Mouse (Mus musculus) CH12.LX (cell line): ENCODE measurements around the gene Slc25a44. TPM values are rescaled to one million over a fixed set of nuclear protein-coding genes. Genes with fewer than 3 reads are reported as not detected.
"Not testable (repeated sequence)": the region's sequence is repeated elsewhere in the genome, so short reads cannot be mapped to it uniquely, and the experiment has no call there.

Source experiments
- DNase-seq: peaks from one replicate; pipeline ENCODE4 v3.0.0-alpha.2; 2013; ENCODE audit errors: extremely low read depth
- H3K27ac ChIP-seq: 2 replicates; pipeline ENCODE4 v1.5.1; 2012; ENCODE audit warnings: low read depth, mild to moderate bottlenecking, control low read depth, moderate library complexity; ENCODE audit not compliant: insufficient read depth
- H3K27me3 ChIP-seq: replicated peaks from 2 replicates; pipeline ENCODE3; 2012; ENCODE audit warnings: inconsistent platforms
- H3K36me3 ChIP-seq, 2 experiments: replicated peaks in 1 of 2; 2 replicates each; pipeline versions ENCODE3 to v1.6.1; 2012; ENCODE audit warnings: inconsistent platforms in 1 of 2, low read length in 1 of 2, mild to moderate bottlenecking in 1 of 2, mixed read lengths in 1 of 2, moderate library complexity in 1 of 2; ENCODE audit not compliant: control insufficient read depth in 1 of 2, insufficient read depth in 1 of 2
- H3K4me1 ChIP-seq, 2 experiments: 2 replicates each; pipeline ENCODE4 v1.6.1; 2012; ENCODE audit warnings: inconsistent platforms in 1 of 2, moderate library complexity in 1 of 2; ENCODE audit not compliant: insufficient read depth in 2 of 2, control insufficient read depth in 1 of 2
- H3K4me2 ChIP-seq: 2 replicates; pipeline ENCODE4 v1.6.1; 2012; ENCODE audit warnings: low read depth, mild to moderate bottlenecking, control low read depth; ENCODE audit not compliant: poor library complexity, insufficient read depth, severe bottlenecking
- H3K4me3 ChIP-seq, 3 experiments: fragments of 150-350 bp in 1 of 3; sonication (generic) in 1 of 3; replicated peaks in 1 of 3; 2 replicates each; pipeline versions ENCODE3 to v1.5.1; 2011 to 2012; ENCODE audit warnings: low read depth in 2 of 3, low read length in 2 of 3, mild to moderate bottlenecking in 2 of 3, moderate library complexity in 2 of 3, control low read depth in 1 of 3, improper control_type of control experiment in 1 of 3, inconsistent platforms in 1 of 3, mixed read lengths in 1 of 3; ENCODE audit not compliant: poor library complexity in 1 of 3
- H3K79me2 ChIP-seq: replicated peaks from 2 replicates; pipeline ENCODE4 v1.6.1; 2012; ENCODE audit warnings: mild to moderate bottlenecking, moderate library complexity; ENCODE audit not compliant: control insufficient read depth, poor library complexity, insufficient read depth, severe bottlenecking; ENCODE audit errors: extremely low read depth
- H3K9ac ChIP-seq: 2 replicates; pipeline ENCODE4 v1.6.1; 2012; ENCODE audit warnings: low read depth, mild to moderate bottlenecking, control low read depth, moderate library complexity; ENCODE audit not compliant: insufficient read depth
- H3K9me3 ChIP-seq: replicated peaks from 2 replicates; pipeline ENCODE3; 2012; ENCODE audit warnings: low read length, inconsistent platforms, mixed read lengths
- CHD2 ChIP-seq: IDR thresholded peaks from 2 replicates; pipeline ENCODE4 v1.6.1; 2011; ENCODE audit warnings: low read length, improper control_type of control experiment
- dilution Hi-C: fragments of 300-500 bp; cut with MboI; formaldehyde crosslinking; loops from 2 replicates; pipeline ENCODE4 v1.14.3; 2020; ENCODE audit warnings: low sequenced_read_pairs; ENCODE audit not compliant: extremely low pct_unique_long_range_greater_than_20kb, extremely low pct_ligation_motif_present
- in situ Hi-C: fragments of 300-500 bp; cut with MboI; formaldehyde crosslinking; loops from 3 replicates; pipeline ENCODE4 v1.14.3; 2019; ENCODE audit warnings: low sequenced_read_pairs, low pct_ligation_motif_present, low pct_unique_long_range_greater_than_20kb, mixed read lengths
- polyA plus RNA-seq: library from polyadenylated mRNA; unstranded; fragments of >175 nt; gene quantifications from 2 replicates; pipeline ENCODE4 v1.2.1, GENCODE M21; 2012; ENCODE audit warnings: low read depth; ENCODE audit not compliant: insufficient read length
- total RNA-seq, 2 experiments: library from RNA; depleted of rRNA; stranded (reverse); fragments of 300-350 nt in 1 of 2; fragments of >200 nt in 1 of 2; gene quantifications; 2 replicates each; pipeline ENCODE4 v1.2.3; 2012 to 2014

Gene Slc25a44
- total and polyA plus RNA-seq, 3 experiments, result 8.9 to 17.5 (median 13.2) TPM

- Histone ChIP-seq H3K9ac (no peak within 1 kb of the TSS), H3K27me3 (no peaks in the 10 kb centered on the region), H3K79me2 (no peaks in the 10 kb centered on the region), H3K36me3 (peaks cover 0 to 2% of the 10 kb centered on the region in 2 experiments)
- no peak for TF ChIP-seq CHD2
- TF ChIP-seq, all 38 proteins: peak for 0
- Histone ChIP-seq H3K4me1 (peaks cover 0 to 5% of the 10 kb centered on the region in 2 experiments; a peak in 1 of 4 replicates), H3K4me2 (no peak within 1 kb of the TSS), H3K27ac (no peak within 1 kb of the TSS), H3K4me3 (no peak within 1 kb of the TSS), H3K9me3 (no peaks in the 10 kb centered on the region)
- dilution Hi-C loops, result no loop called here
- in situ Hi-C loops, result no loop called here
- no peak for DNase-seq
Measured at GRCm38 (mm10) chr3:88384364-88384763, 40.6 kb downstream of the Slc25a44 start, which contains the start of gene Bglap. Gene Bglap, minus strand, starts transcription at chr3:88384464.

DNA sequence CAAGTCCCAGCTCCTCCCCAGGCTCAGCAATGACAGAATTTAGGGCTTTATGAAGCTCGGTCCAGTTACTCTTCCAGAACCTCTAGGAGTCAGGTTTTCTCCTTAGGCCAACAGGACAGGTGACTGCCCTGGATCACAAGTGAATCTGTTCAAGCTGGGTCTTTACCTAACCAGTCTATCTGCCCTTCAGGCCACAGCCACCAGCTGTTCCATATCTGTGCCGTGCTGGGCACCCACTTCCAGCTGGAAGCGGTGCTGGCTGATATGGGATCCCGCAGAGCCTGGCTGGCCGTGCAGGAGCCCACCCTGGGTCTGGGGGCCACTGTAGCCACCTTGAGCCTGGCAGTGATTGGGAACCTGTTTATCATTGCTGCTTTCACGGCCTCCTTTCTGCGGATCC, 42.6 kb downstream of the Slc25a44 start:
- not testable (repeated sequence) for DNase-seq

GRCm38 (mm10) chr3:88381389-88382315, 43.3 kb downstream of the Slc25a44 start:
- peak; percentile 31 for DNase-seq
- H3K9me3 ChIP-seq, H3K9ac ChIP-seq, H3K36me3 ChIP-seq, dilution Hi-C loops, H3K4me1 ChIP-seq, H3K27me3 ChIP-seq, H3K27ac ChIP-seq, H3K79me2 ChIP-seq, in situ Hi-C loops, H3K4me3 ChIP-seq: not testable (repeated sequence)
- H3K4me2 ChIP-seq, result peak overlapping the region; percentile 60

More for the DNA sequence above, 42.6 kb downstream of the Slc25a44 start:
- H3K9me3 ChIP-seq, H3K27ac ChIP-seq, H3K4me1 ChIP-seq, H3K9ac ChIP-seq, in situ Hi-C loops, H3K79me2 ChIP-seq, H3K4me2 ChIP-seq, H3K4me3 ChIP-seq, H3K36me3 ChIP-seq, H3K27me3 ChIP-seq, dilution Hi-C loops: not testable (repeated sequence)

- H3K36me3 ChIP-seq, H3K9ac ChIP-seq, H3K27me3 ChIP-seq, H3K4me2 ChIP-seq, DNase-seq, H3K27ac ChIP-seq, H3K4me3 ChIP-seq, dilution Hi-C loops, H3K4me1 ChIP-seq, in situ Hi-C loops, H3K9me3 ChIP-seq, H3K79me2 ChIP-seq: not testable (repeated sequence)
Measured at GRCm38 (mm10) chr3:88378599-88378998, 46.3 kb downstream of the Slc25a44 start, which contains the start of gene Bglap2. Gene Bglap2, minus strand, starts transcription at chr3:88378699.

DNA sequence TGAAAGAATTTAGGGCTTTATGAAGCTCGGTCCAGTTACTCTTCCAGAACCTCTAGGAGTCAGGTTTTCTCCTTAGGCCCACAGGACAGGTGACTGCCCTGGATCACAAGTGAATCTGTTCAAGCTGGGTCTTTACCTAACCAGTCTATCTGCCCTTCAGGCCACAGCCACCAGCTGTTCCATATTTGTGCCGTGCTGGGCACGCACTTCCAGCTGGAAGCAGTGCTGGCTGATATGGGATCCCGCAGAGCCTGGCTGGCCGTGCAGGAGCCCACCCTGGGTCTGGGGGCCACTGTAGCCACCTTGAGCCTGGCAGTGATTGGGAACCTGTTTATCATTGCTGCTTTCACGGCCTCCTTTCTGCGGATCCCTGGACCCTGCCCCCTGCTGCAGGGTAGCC, 48.3 kb downstream of the Slc25a44 start:
- H3K4me2 ChIP-seq, H3K79me2 ChIP-seq, dilution Hi-C loops, in situ Hi-C loops, H3K9ac ChIP-seq, H3K4me1 ChIP-seq, H3K4me3 ChIP-seq, H3K27ac ChIP-seq, DNase-seq, H3K9me3 ChIP-seq, H3K27me3 ChIP-seq, H3K36me3 ChIP-seq: not testable (repeated sequence)
